Mouse (Mus musculus) C2C12 (cell line): ENCODE measurements around the gene Cog4.

Experiments
- CTCF ChIP-seq: IDR thresholded peaks from one replicate; pipeline ENCODE4 v1.5.1; 2011; ENCODE audit not compliant: control insufficient read depth, insufficient read depth, insufficient read length
- MAX ChIP-seq: IDR thresholded peaks from one replicate; pipeline ENCODE4 v1.6.1; 2011; ENCODE audit warnings: mild to moderate bottlenecking, control low read depth
- MYOG ChIP-seq: IDR thresholded peaks from one replicate; pipeline ENCODE4 v1.6.1; 2011; ENCODE audit not compliant: control insufficient read depth, insufficient read length; ENCODE audit errors: extremely low read depth
- USF1 ChIP-seq: IDR thresholded peaks from one replicate; pipeline ENCODE4 v1.6.1; 2011; ENCODE audit warnings: low read depth, mild to moderate bottlenecking, control low read depth, moderate library complexity

DNA sequence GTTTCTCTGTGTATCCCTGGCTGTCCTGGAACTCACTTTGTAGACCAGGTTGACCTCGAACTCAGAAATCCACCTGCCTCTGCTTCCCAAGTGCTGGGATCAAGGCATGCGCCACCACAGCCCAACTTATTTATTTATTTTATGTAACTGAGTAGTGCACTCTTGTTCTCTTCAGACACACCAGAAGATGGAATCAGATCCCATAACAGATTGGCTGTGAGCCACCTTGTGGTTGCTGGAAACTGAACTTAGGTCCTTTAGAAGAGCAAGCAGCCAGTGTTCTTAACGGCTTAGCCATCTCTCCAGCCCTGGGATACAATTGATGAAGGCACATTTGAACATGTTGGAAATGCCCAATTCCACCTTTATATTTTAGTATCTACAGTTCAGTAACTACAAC is 27.8 kb upstream of the Cog4 start:
- no peak for TF ChIP-seq MYOG
- no peak for TF ChIP-seq MAX
- no peak for TF ChIP-seq CTCF
- TF ChIP-seq USF1 = no peak
